16 mouse cellular contexts compared by ENCODE assay signal in genomic region chr7:109001971-109002370, GRCm38 (mm10). TPM values are rescaled to one million over a fixed set of nuclear protein-coding genes. Genes with fewer than 3 reads are reported as not detected.
"Had no signal": no experiment of that assay in that cellular context is flagged by ENCODE, and none has a peak within 500 bp of the region (broad histone marks: within the 10 kb centered on the region; RNA-seq: fewer than 3 reads in every experiment).

No protein-coding gene starts in this region.

- H3K27ac ChIP-seq: midbrain, embryonic 10.5 days; midbrain, embryonic 12.5 days; neural tube, embryonic 12.5 days; stomach, embryonic 15.5 days; stomach, postnatal 0 days had no signal

- DNase-seq: lung, adult 18-20 months; lung, embryonic 14.5 days; lung, postnatal 10 days; lung, postnatal 4 days; midbrain, embryonic 14.5 days; right cerebral cortex, postnatal 14 days; thymus, adult 2 months; thymus, postnatal 25 days; thymus, postnatal 4 days had no signal

- H3K4me3 ChIP-seq: midbrain, embryonic 10.5 days; midbrain, embryonic 12.5 days; neural tube, embryonic 12.5 days; stomach, embryonic 15.5 days had no signal

RNA-seq across cellular contexts. Expression of gene Tub, which starts 51.8 kb away (rescaled TPM):
- total RNA-seq: megakaryocyte, adult 5-6 weeks; megakaryocyte-erythroid progenitor cell, adult 5-6 weeks had no signal
